Mouse (Mus musculus): ENCODE measurements around the gene Fgf2.

GRCm38 (mm10) chr3:37420072-37420471 lies 71.9 kb downstream of the Fgf2 start, which contains the start of gene Nudt6:
- TF ChIP-seq CTCF (IDR thresholded peaks at IDR 0.05; ENCODE audit: extremely low read depth, insufficient read length, insufficient replicate concordance, low read depth, low read length) = no peak
- TF ChIP-seq POLR2A (IDR thresholded peaks at IDR 0.05; ENCODE audit: low read depth, low read length) = peak; percentile 42

All from small intestine, adult 2 months (tissue).